Mouse (Mus musculus) liver, embryonic 11.5 days (tissue): ENCODE results near the gene Vmac. TPM values are rescaled to one million over a fixed set of nuclear protein-coding genes. Genes with fewer than 3 reads are reported as not detected.
A peak's percentile ranks its signal among the peaks of the same experiment; 100 is the strongest.

ENCODE experiments used
- ATAC-seq: fragments of 200-750 bp; cut with Nextera tagmentation; replicated peaks from 2 replicates; pipeline ENCODE4 v1.8.0; 2017; ENCODE audit warnings: moderate number of reproducible peaks, mild to moderate bottlenecking, moderate TSS enrichment, moderate library complexity; ENCODE audit not compliant: low FRiP score
- DNase-seq: peaks from one replicate; pipeline ENCODE4 v3.0.0-alpha.2; 2017; ENCODE audit warnings: low spot score
- H3K27ac ChIP-seq: fragments of 300-500 bp; sonication (generic); 2 replicates; pipeline ENCODE4 v1.5.1; 2014; ENCODE audit warnings: mild to moderate bottlenecking, low read depth, low read length, control low read depth
- H3K27me3 ChIP-seq: fragments of 300-500 bp; sonication (generic); replicated peaks from 2 replicates; pipeline ENCODE4 v1.6.1; 2014; ENCODE audit warnings: low read length, mixed read lengths; ENCODE audit not compliant: control insufficient read depth, insufficient read depth
- H3K36me3 ChIP-seq: fragments of 300-500 bp; sonication (generic); 2 replicates; pipeline ENCODE4 v1.6.1; 2014; ENCODE audit warnings: mild to moderate bottlenecking, low read length, moderate library complexity, mixed read lengths; ENCODE audit not compliant: control insufficient read depth, insufficient read depth
- H3K4me1 ChIP-seq: fragments of 300-500 bp; sonication (generic); replicated peaks from 2 replicates; pipeline ENCODE4 v1.6.1; 2014; ENCODE audit warnings: low read length, mixed read lengths; ENCODE audit not compliant: control insufficient read depth, insufficient read depth
- H3K4me2 ChIP-seq: fragments of 300-500 bp; sonication (generic); 2 replicates; pipeline ENCODE4 v1.6.1; 2014; ENCODE audit warnings: mild to moderate bottlenecking, control low read depth, moderate library complexity
- H3K4me3 ChIP-seq: fragments of 300-500 bp; sonication (generic); 2 replicates; pipeline ENCODE4 v1.5.1; 2014; ENCODE audit warnings: low read depth, low read length, control low read depth
- H3K9ac ChIP-seq: fragments of 300-500 bp; sonication (generic); 2 replicates; pipeline ENCODE4 v1.6.1; 2014; ENCODE audit warnings: low read depth, low read length, control low read depth
- H3K9me3 ChIP-seq: fragments of 300-500 bp; sonication (generic); 2 replicates; pipeline ENCODE4 v1.6.1; 2016; ENCODE audit warnings: low read length, inconsistent platforms, mixed read lengths; ENCODE audit not compliant: control insufficient read depth
- WGBS: fragments of 180-500 bp; shearing (Covaris S2); extraction: QIAGEN DNeasy Blood & Tissue Kit; methylation state at CpG from one replicate; pipeline ENCODE4 v1.1.7; 2014; 5-methylcytosine and 5-hydroxymethylcytosine counted together
- polyA plus RNA-seq: library from polyadenylated mRNA; unstranded; fragments of >200 nt; fragmentation: Nextera tagmentation; extraction: Ambion mirVana; gene quantifications from 2 replicates; pipeline ENCODE4 v1.2.1, GENCODE M21; 2014

Vmac gene
- polyA plus RNA-seq, 1 experiment from 2014 or later: 10.7 TPM

DNA sequence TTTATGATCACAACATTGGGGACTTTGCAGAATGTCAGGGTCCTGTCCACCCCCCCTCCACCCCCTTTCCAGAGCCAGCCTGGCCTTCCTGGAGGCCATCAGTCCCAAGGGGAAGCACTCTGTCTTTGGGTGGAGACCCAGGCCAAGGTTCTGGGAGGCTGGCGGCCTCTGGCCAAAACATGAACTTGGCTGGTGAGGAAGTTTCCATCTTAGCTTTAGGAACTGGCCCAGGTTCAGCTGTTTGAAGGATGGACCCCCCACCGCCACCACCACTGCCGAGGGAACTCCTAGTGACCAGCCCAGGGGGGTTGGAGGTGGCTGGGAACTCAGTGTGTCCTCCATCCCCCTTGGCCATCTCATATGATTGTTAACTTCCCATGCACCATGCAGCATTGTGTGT lies 43.3 kb upstream of the Vmac start:
- Histone ChIP-seq H3K27ac (no peak overlapping the region), H3K27me3 (peaks cover 13% of the 10 kb centered on the region), H3K36me3 (no peaks in the 10 kb centered on the region), H3K4me2 (no peak overlapping the region), H3K9ac (no peak overlapping the region), H3K4me3 (no peak overlapping the region), H3K9me3 (no peaks in the 10 kb centered on the region), H3K4me1 (peaks cover 45% of the 10 kb centered on the region)
- 58% methylated on average over 3 of the region's 3 CpGs for WGBS
- ATAC-seq (no peak), DNase-seq (no peak)

DNA sequence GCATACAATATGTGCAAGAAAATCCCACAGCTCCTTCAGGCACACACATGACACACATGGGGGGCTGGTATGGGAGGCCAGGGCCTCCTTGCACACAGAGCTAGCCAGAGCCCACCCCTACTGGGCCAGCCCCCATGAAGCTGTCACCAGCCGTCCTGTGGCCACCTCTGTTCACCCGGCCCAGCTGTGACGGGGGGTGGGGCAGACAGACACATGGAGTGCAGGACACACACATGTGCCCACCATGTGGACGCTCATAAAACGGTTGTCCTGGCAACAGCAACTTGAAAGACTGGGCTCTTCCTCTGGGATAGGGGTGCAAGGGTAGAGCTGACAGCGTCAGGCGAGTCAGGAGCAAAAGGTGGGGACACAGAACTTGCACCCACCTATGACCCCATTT lies 41.4 kb upstream of the Vmac start:
- H3K4me3 ChIP-seq: no peak overlapping the region
- ATAC-seq: no peak
- H3K4me1 ChIP-seq: peaks cover 47% of the 10 kb centered on the region

DNA sequence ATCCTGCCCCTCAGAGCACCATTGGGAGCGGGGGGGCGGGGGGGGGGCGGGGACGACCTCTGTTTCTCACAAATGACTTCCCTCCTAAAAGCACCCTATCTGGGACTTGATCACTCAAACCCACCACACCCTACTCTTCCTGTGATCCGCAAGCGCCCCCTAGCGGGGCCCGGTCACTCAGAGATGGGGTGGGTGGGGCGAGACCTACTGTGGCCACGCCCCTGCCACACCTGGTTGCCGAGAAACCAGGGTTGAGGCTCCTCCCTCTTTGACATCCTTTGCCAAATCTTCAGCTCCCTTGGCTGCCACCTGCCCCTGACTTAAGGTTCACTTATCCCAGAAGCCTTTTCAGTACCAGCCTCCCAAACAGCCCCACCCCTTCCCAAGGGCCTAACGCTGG lies 40.3 kb upstream of the Vmac start:
- Histone ChIP-seq H3K9ac (no peak overlapping the region; the same call in 1 of the 2 replicates), H3K4me2 (peak overlapping the region; percentile 98), H3K9me3 (no peaks in the 10 kb centered on the region), H3K36me3 (no peaks in the 10 kb centered on the region), H3K4me1 (peaks cover 41% of the 10 kb centered on the region), H3K27ac (peak overlapping the region; percentile 77; the same call in 1 of the 2 replicates), H3K27me3 (peaks cover 42% of the 10 kb centered on the region), H3K4me3 (peak overlapping the region; percentile 62)
- DNase-seq (peak; percentile 78), ATAC-seq (peak; percentile 34; the same call in 1 of the 2 replicates)
- WGBS: 6% methylated on average over 12 of the region's 12 CpGs

More for the DNA sequence above, 41.4 kb upstream of the Vmac start:
- Histone ChIP-seq H3K36me3 (no peaks in the 10 kb centered on the region), H3K9me3 (no peaks in the 10 kb centered on the region), H3K4me2 (no peak overlapping the region), H3K27me3 (peaks cover 31% of the 10 kb centered on the region), H3K27ac (no peak overlapping the region), H3K9ac (no peak overlapping the region)
- DNase-seq: no peak
- 72% methylated on average over 7 of the region's 7 CpGs for WGBS

DNA sequence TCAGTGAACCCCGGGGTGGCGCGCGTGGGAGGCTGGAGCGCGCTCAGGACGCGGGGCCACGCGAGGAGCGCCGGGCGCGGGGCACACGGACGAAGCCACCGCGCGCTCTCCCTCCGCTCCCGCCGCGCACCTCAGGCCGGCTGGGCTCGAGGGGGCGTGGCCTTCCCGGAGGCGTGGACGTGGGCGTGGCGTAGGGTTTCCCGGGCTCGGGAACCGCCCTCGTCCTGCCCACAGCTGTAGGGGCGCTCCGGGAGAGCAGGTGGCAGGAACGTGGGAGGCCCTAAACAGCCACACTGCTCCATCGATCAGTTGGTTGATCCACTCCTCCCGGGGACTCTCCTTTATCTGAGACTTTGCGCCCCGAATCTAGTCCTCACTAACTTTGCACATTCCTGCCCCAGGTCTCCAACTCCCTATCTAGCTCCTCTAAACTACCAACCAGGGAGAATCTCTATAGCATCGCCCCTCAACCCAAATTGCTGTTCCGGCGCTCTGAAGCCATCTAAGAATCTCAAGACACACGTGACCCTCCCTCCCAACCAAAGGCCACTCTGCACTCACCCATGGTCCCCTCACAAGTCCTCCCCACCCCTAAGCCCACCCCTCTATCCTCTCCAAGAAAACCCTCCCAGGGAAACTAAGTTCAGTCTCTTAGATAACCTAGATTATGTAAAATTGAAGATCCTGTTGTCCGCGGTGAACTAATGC lies 39.7 kb upstream of the Vmac start, which contains the start of gene Nrtn:
Gene Nrtn, minus strand, starts transcription at position 115 of the 708 bp plus-strand sequence.
- Histone ChIP-seq H3K27me3 (peaks cover 48% of the 10 kb centered on the region), H3K4me2 (peak within 1 kb of the TSS; percentile 98), H3K27ac (peak within 1 kb of the TSS; percentile 77), H3K9ac (peak within 1 kb of the TSS; percentile 70), H3K4me1 (peaks cover 36% of the 10 kb centered on the region), H3K36me3 (no peaks in the 10 kb centered on the region), H3K9me3 (no peaks in the 10 kb centered on the region), H3K4me3 (peak within 1 kb of the TSS; percentile 62)
- 2% methylated on average over 48 of the region's 48 CpGs for WGBS
- peak; percentile 72 for ATAC-seq
- DNase-seq: peak; percentile 87

DNA sequence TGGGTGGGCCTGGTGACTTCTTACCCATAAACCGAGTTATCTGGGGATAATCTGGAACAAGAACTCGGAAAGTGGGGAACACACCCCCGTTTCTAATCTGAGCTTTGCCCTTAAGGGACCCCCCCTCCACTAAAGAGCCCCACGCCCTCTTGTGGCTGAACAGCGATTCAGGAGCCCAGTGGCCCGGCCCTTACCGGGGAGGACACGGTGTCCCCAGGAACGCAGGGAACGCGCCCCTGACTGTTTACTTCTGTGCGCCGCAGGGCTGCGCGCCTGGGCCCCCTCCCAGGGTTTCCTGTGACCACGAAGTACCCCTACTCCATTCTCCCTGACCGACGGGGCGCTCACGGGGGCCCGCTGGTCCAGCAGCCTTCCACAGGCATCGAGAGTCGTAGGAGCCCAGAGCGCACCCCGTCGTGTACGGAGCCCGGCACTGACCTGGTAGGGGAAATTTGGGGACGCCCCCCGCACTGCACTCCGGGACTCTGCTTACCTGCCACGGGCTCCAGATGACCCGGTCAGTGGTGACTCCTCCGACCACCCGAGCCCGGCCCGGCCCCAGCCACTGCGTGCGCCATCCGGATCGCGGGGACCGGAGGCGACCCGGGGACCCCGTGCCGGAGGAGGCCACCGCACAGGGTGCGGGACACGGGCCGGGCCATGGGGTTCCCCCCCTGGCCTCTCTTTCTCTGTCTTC lies 39.0 kb upstream of the Vmac start:
- peak overlapping the region; percentile 70 for H3K9ac ChIP-seq
- H3K4me2 ChIP-seq: peak overlapping the region; percentile 98
- WGBS: 3% methylated on average over 47 of the region's 51 CpGs
- H3K9me3 ChIP-seq: no peaks in the 10 kb centered on the region
- H3K27me3 ChIP-seq: peaks cover 55% of the 10 kb centered on the region
- no peak for DNase-seq
- H3K27ac ChIP-seq: peak overlapping the region; percentile 77; the same call in 1 of the 2 replicates
- peak; percentile 1; the same call in 1 of the 2 replicates for ATAC-seq
- peak overlapping the region; percentile 62 for H3K4me3 ChIP-seq
- peaks cover 32% of the 10 kb centered on the region for H3K4me1 ChIP-seq
- no peaks in the 10 kb centered on the region for H3K36me3 ChIP-seq

DNA sequence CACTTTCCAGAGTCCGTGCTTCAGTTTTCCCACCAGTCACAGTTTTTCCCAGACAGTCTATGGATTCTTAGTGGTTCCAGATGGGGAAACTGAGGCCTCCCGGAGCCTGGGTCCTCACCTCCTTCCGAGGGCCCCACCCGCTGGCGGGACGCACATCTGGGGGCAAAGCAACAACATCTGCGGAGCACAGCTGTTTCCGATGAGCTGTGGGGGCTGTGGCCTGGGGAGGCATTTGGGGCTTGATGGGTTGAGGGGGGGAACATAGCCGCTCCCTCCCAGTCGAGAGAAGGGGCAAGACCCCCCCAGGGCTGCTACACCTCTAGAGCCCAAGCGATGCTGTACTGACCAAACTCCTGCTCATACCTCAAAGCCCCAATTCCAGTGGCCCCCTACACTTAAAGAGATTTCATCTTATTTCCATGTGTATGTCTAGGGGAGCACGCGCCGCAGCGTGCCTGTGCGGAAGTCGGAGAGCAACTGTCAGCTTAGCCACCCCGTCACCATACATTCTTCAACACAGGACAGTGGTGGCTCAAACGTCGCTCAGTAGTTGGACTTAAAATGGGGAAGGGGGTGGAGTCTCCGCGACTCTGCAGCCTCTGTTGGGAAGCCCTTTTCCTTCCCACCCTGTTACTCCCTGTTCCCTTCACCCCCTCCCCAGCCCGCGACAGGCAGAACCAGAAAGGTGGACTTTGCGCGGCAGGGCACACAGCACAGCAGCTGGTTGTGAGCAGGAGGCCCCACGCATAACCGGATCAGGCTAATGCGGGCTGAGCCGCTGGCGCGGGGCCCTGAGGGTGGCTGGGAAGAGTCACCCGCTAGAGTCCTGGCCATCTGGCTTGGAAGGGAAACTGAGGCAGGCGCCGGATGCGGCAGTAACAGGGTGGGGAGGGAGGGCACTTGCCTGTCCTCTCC lies 36.7 kb upstream of the Vmac start:
- 12% methylated on average over 36 of the region's 36 CpGs for WGBS
- Histone ChIP-seq H3K4me2 (peak overlapping the region; percentile 35), H3K9me3 (no peaks in the 10 kb centered on the region), H3K27me3 (peaks cover 74% of the 10 kb centered on the region), H3K27ac (no peak overlapping the region), H3K4me1 (peaks cover 29% of the 10 kb centered on the region), H3K9ac (no peak overlapping the region), H3K4me3 (peak overlapping the region; percentile 11; the same call in 1 of the 2 replicates), H3K36me3 (no peaks in the 10 kb centered on the region)
- ATAC-seq (no peak), DNase-seq (no peak)

DNA sequence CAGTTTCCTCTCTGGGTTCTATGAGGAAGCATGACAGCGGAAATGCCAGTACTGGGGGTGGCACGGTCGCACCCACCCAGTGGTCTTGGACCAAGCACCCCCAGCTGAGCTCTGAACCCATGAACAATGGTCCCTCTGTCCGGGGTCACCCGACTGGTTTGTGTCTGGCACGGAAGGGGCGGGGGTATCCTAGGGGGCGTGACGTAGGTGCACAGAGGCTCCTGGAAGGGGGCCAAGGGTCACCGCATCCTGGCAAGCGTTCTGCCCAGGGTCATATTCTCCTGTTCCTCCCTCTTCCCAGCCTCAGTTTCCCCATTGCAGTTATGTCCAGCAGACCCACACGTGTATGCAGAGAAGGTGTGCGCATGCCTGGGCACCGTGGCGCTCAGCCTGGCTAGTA lies 35.6 kb upstream of the Vmac start:
- H3K9me3 ChIP-seq: no peaks in the 10 kb centered on the region
- peaks cover 74% of the 10 kb centered on the region for H3K27me3 ChIP-seq
- DNase-seq (no peak), ATAC-seq (no peak)
- H3K4me2 ChIP-seq: no peak overlapping the region
- peaks cover 25% of the 10 kb centered on the region for H3K4me1 ChIP-seq
- H3K9ac ChIP-seq: no peak overlapping the region
- no peaks in the 10 kb centered on the region for H3K36me3 ChIP-seq
- 30% methylated on average over 15 of the region's 15 CpGs for WGBS
- no peak overlapping the region for H3K27ac ChIP-seq
- H3K4me3 ChIP-seq: no peak overlapping the region; the same call in 1 of the 2 replicates

DNA sequence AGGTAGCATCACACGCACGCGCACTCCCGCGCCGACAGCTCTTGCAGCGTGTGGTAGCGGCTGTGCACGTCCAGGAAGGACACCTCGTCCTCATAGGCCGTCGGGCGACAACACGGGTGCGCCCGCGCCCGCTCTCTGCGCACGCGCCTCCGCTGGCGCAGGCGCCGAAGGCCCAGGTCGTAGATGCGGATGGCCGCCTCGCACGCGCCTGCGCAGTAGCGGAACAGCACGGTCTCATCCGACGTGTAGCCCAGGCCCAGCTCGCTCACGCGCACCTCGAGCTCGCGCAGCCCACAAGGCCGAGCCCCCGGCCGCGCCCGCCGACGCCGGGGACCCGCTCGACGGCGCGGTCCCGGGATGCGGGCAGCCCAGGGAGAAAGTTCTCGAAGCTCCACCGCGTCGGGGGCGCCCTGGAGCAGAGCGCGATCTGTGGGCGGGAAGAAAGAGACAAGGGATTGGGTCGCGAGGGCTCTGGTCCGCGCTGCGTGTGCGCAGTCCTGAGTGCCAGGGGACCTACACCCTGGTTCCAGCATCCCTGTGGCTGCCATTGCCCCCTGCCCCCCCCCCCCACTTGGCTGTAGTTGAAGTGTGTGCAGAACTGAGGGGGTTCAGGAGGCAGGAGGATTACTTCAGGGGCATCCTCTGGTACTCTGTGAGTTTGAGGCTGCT lies 33.7 kb upstream of the Vmac start:
- Histone ChIP-seq H3K9ac (no peak overlapping the region), H3K4me3 (peak overlapping the region; percentile 32), H3K36me3 (no peaks in the 10 kb centered on the region), H3K9me3 (no peaks in the 10 kb centered on the region), H3K27ac (no peak overlapping the region), H3K27me3 (peaks cover 65% of the 10 kb centered on the region), H3K4me1 (peaks cover 10% of the 10 kb centered on the region), H3K4me2 (peak overlapping the region; percentile 57)
- ATAC-seq (peak; percentile 72), DNase-seq (peak; percentile 66)
- 20% methylated on average over 71 of the region's 71 CpGs for WGBS
